Mouse (Mus musculus): ENCODE results near the gene Abcb11. TPM values are rescaled to one million over a fixed set of nuclear protein-coding genes. Genes with fewer than 3 reads are reported as not detected.

The Abcb11 gene
- polyA plus RNA-seq, 1 experiment from 2014 or later: not detected

DNA sequence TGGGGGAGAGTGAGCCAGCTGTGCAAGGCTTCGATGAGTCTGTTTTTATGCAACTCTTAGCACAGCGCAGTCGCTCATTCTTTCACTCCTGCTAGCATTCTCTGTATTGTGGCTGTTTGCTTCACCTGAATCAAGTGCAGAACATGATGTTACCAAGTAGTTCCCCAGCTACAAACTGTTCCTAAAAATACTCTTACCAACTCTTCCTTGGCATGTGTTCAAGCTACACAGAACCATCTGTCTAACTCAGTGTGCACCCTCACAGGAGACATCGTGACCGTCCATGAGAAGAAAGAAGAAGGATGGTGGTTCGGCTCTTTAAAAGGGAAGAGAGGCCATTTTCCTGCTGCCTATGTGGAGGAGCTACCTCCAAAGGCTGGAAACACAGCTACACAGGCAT, 153.7 kb downstream of the Abcb11 start:
- Histone ChIP-seq H3K4me3 (replicated peaks; ENCODE audit: low read depth, low read length) (no peak overlapping the region), H3K36me3 (ENCODE audit: control insufficient read depth, insufficient read depth, low read length) (peaks cover 2% of the 10 kb centered on the region; the same call in 1 of the 2 replicates), H3K27me3 (ENCODE audit: control insufficient read depth, insufficient read depth, low read length) (no peaks in the 10 kb centered on the region), H3K4me1 (ENCODE audit: control insufficient read depth, insufficient read depth, low read length) (no peaks in the 10 kb centered on the region), H3K27ac (replicated peaks; ENCODE audit: low read depth, low read length) (no peak overlapping the region), H3K4me2 (ENCODE audit: low read length) (no peak overlapping the region), H3K9ac (replicated peaks; ENCODE audit: low read length) (no peak overlapping the region), H3K9me3 (ENCODE audit: control insufficient read depth, low read length) (no peaks in the 10 kb centered on the region)
- ATAC-seq (ENCODE audit: low FRiP score, low TSS enrichment): no peak
- no peak for DNase-seq
- 96% methylated on average over 6 of the region's 6 CpGs for WGBS

Other genes starting within 250 kb of the Abcb11 start
- gene Nostrin, start 206.8 kb downstream of the Abcb11 start, polyA plus RNA-seq (2014; fragmentation: Nextera tagmentation; extraction: Ambion mirVana): 0.94 and 1.4 TPM in 2 replicates
- 24.0 and 49.9 TPM in 2 replicates for gene Spc25, start 136.4 kb downstream of the Abcb11 start, polyA plus RNA-seq (2014; fragmentation: Nextera tagmentation; extraction: Ambion mirVana)
- gene G6pc2, start 131.5 kb downstream of the Abcb11 start, polyA plus RNA-seq (2014; fragmentation: Nextera tagmentation; extraction: Ambion mirVana): 0.20 and 0.28 TPM in 2 replicates
- not detected in 2 replicates for gene Dhrs9, start 37.8 kb upstream of the Abcb11 start, polyA plus RNA-seq (2014; fragmentation: Nextera tagmentation; extraction: Ambion mirVana)
- 1.9 and 2.9 TPM in 2 replicates for gene Lrp2, start 243.4 kb upstream of the Abcb11 start, polyA plus RNA-seq (2014; fragmentation: Nextera tagmentation; extraction: Ambion mirVana)